Mouse (Mus musculus) MEL (cell line): Measurements from ENCODE around the gene Galnt5. TPM values are rescaled to one million over a fixed set of nuclear protein-coding genes. Genes with fewer than 3 reads are reported as not detected.

ENCODE experiments used
- DNase-seq: peaks from one replicate; pipeline ENCODE4 v3.0.0; 2011; ENCODE audit warnings: low read depth, low spot score
- H3K27ac ChIP-seq: 2 replicates; pipeline ENCODE4 v1.5.1; 2012; ENCODE audit warnings: low read depth, mild to moderate bottlenecking, control low read depth, low read length, moderate library complexity; ENCODE audit not compliant: control insufficient read depth
- H3K27me3 ChIP-seq, 2 experiments: fragments of 150-350 bp in 1 of 2; sonication (generic) in 1 of 2; 2 replicates each; pipeline ENCODE4 v1.6.1; 2012; ENCODE audit warnings: low read length in 2 of 2, mild to moderate bottlenecking in 2 of 2, improper control_type of control experiment in 1 of 2, moderate library complexity in 1 of 2; ENCODE audit not compliant: insufficient read depth in 2 of 2, control insufficient read depth in 1 of 2
- H3K36me3 ChIP-seq, 2 experiments: 2 replicates each; pipeline ENCODE4 v1.6.1; 2012 to 2014; ENCODE audit warnings: low read length in 2 of 2, improper control_type of control experiment in 1 of 2, inconsistent platforms in 1 of 2, mild to moderate bottlenecking in 1 of 2; ENCODE audit not compliant: insufficient read depth in 2 of 2, control insufficient read depth in 1 of 2
- H3K4me1 ChIP-seq, 2 experiments: fragments of 150-350 bp in 1 of 2; sonication (generic) in 1 of 2; 2 replicates each; pipeline ENCODE4 v1.6.1; 2012; ENCODE audit warnings: low read length in 2 of 2, improper control_type of control experiment in 1 of 2, mild to moderate bottlenecking in 1 of 2; ENCODE audit not compliant: insufficient read depth in 2 of 2, control insufficient read depth in 1 of 2
- H3K4me3 ChIP-seq, 2 experiments: fragments of 150-350 bp in 1 of 2; sonication (generic) in 1 of 2; 2 replicates each; pipeline ENCODE4 v1.5.1; 2012; ENCODE audit warnings: low read depth in 2 of 2, low read length in 2 of 2, mild to moderate bottlenecking in 2 of 2, moderate library complexity in 2 of 2, control low read depth in 1 of 2, improper control_type of control experiment in 1 of 2; ENCODE audit not compliant: control insufficient read depth in 1 of 2, insufficient read depth in 1 of 2
- H3K79me2 ChIP-seq: 2 replicates; pipeline ENCODE4 v1.6.1; 2012; ENCODE audit warnings: mild to moderate bottlenecking, low read length, moderate library complexity; ENCODE audit not compliant: control insufficient read depth, poor library complexity, insufficient read depth
- H3K9ac ChIP-seq: 2 replicates; pipeline ENCODE4 v1.6.1; 2012; ENCODE audit warnings: low read depth, mild to moderate bottlenecking, control low read depth, low read length, moderate library complexity; ENCODE audit not compliant: control insufficient read depth, poor library complexity, severe bottlenecking
- H3K9me3 ChIP-seq: fragments of 150-350 bp; sonication (generic); replicated peaks from 2 replicates; pipeline ENCODE4 v1.6.1; 2012; ENCODE audit warnings: mild to moderate bottlenecking, low read length, improper control_type of control experiment, moderate library complexity; ENCODE audit not compliant: insufficient read depth
- BHLHE40 ChIP-seq: IDR thresholded peaks from 2 replicates; pipeline ENCODE4 v1.6.1; 2012; ENCODE audit warnings: low read depth, mild to moderate bottlenecking, inconsistent platforms, low read length, improper control_type of control experiment, borderline replicate concordance
- CTCF ChIP-seq, 3 experiments: IDR thresholded peaks in 2 of 3; conservative IDR thresholded peaks in 1 of 3; 2 replicates each; pipeline ENCODE4 v1.5.1; 2011 to 2012; ENCODE audit warnings: low read length in 3 of 3, low read depth in 2 of 3, mild to moderate bottlenecking in 2 of 3, improper control_type of control experiment in 1 of 3, inconsistent platforms in 1 of 3, mixed read lengths in 1 of 3, moderate library complexity in 1 of 3; ENCODE audit not compliant: control insufficient read depth in 1 of 3, insufficient read depth in 1 of 3, poor library complexity in 1 of 3, severe bottlenecking in 1 of 3
- ELF1 ChIP-seq: IDR thresholded peaks from 2 replicates; pipeline ENCODE4 v1.6.1; 2014; ENCODE audit warnings: low read depth, mild to moderate bottlenecking, inconsistent platforms, low read length, improper control_type of control experiment, moderate library complexity
- EP300 ChIP-seq, 2 experiments: IDR thresholded peaks; 2 replicates each; pipeline ENCODE4 v1.6.1; 2011; ENCODE audit warnings: improper control_type of control experiment in 2 of 2, low read length in 2 of 2, low read depth in 1 of 2, mild to moderate bottlenecking in 1 of 2
- ETS1 ChIP-seq: IDR thresholded peaks from 2 replicates; pipeline ENCODE4 v1.6.1; 2012; ENCODE audit warnings: low read depth, mild to moderate bottlenecking, inconsistent platforms, low read length, improper control_type of control experiment, moderate library complexity
- HCFC1 ChIP-seq: IDR thresholded peaks from 2 replicates; pipeline ENCODE4 v1.6.1; 2012; ENCODE audit warnings: low read depth, mild to moderate bottlenecking, inconsistent platforms, low read length, improper control_type of control experiment, moderate library complexity
- JUND ChIP-seq: IDR thresholded peaks from 2 replicates; pipeline ENCODE4 v1.6.1; 2011; ENCODE audit warnings: low read depth, mild to moderate bottlenecking, improper control_type of control experiment, low read length
- KAT2A ChIP-seq: conservative IDR thresholded peaks from 2 replicates; pipeline ENCODE4 v1.6.1; 2012; ENCODE audit warnings: low read depth, low read length, improper control_type of control experiment, inconsistent platforms
- MAFK ChIP-seq: IDR thresholded peaks from 2 replicates; pipeline ENCODE4 v1.6.1; 2011; ENCODE audit warnings: low read depth, mild to moderate bottlenecking, low read length, improper control_type of control experiment, borderline replicate concordance
- MAX ChIP-seq: IDR thresholded peaks from 2 replicates; pipeline ENCODE4 v1.6.1; 2011; ENCODE audit warnings: low read length, improper control_type of control experiment
- MAZ ChIP-seq: IDR thresholded peaks from 2 replicates; pipeline ENCODE4 v1.6.1; 2012; ENCODE audit warnings: low read depth, mild to moderate bottlenecking, inconsistent platforms, low read length, improper control_type of control experiment
- MEF2A ChIP-seq: IDR thresholded peaks from 2 replicates; pipeline ENCODE4 v1.6.1; 2014; ENCODE audit warnings: low read depth, mild to moderate bottlenecking, inconsistent platforms, low read length, improper control_type of control experiment; ENCODE audit not compliant: poor library complexity, insufficient replicate concordance, severe bottlenecking; ENCODE audit errors: extremely low read depth
- MXI1 ChIP-seq: IDR thresholded peaks from 2 replicates; pipeline ENCODE4 v1.6.1; 2011; ENCODE audit warnings: mild to moderate bottlenecking, low read depth, low read length, improper control_type of control experiment
- NRF1 ChIP-seq: IDR thresholded peaks from 2 replicates; pipeline ENCODE4 v1.6.1; 2014; ENCODE audit warnings: low read depth, mild to moderate bottlenecking, inconsistent platforms, low read length, improper control_type of control experiment, moderate library complexity; ENCODE audit not compliant: poor library complexity, insufficient read depth, severe bottlenecking
- POLR2A ChIP-seq, 2 experiments: IDR thresholded peaks; 2 replicates each; pipeline ENCODE4 v1.6.1; 2011 to 2012; ENCODE audit warnings: low read length in 2 of 2, mild to moderate bottlenecking in 2 of 2, control low read depth in 1 of 2, improper control_type of control experiment in 1 of 2, low read depth in 1 of 2, moderate library complexity in 1 of 2; ENCODE audit not compliant: control insufficient read depth in 1 of 2, insufficient read depth in 1 of 2, poor library complexity in 1 of 2
- POLR2AphosphoS2 ChIP-seq: IDR thresholded peaks from 2 replicates; pipeline ENCODE4 v1.6.1; 2011; ENCODE audit warnings: low read length, improper control_type of control experiment
- RCOR1 ChIP-seq: IDR thresholded peaks from 2 replicates; pipeline ENCODE4 v1.6.1; 2012; ENCODE audit warnings: low read depth, mild to moderate bottlenecking, inconsistent platforms, low read length, improper control_type of control experiment
- SMC3 ChIP-seq: IDR thresholded peaks from 2 replicates; pipeline ENCODE4 v1.6.1; 2011; ENCODE audit warnings: low read depth, low read length, improper control_type of control experiment
- TAL1 ChIP-seq: IDR thresholded peaks from 2 replicates; pipeline ENCODE4 v1.6.1; 2012; ENCODE audit warnings: mild to moderate bottlenecking, inconsistent platforms, low read length, moderate library complexity, mixed read lengths
- TBP ChIP-seq: IDR thresholded peaks from 2 replicates; pipeline ENCODE4 v1.8.0; 2011; ENCODE audit warnings: low read depth, low read length, improper control_type of control experiment
- UBTF ChIP-seq: IDR thresholded peaks from 2 replicates; pipeline ENCODE4 v1.6.1; 2012; ENCODE audit warnings: low read depth, mild to moderate bottlenecking, inconsistent platforms, low read length, improper control_type of control experiment, moderate library complexity, borderline replicate concordance; ENCODE audit not compliant: insufficient read depth
- USF1 ChIP-seq: IDR thresholded peaks from 2 replicates; pipeline ENCODE4 v1.6.1; 2014; ENCODE audit warnings: low read depth, mild to moderate bottlenecking, inconsistent platforms, low read length, improper control_type of control experiment, moderate library complexity
- USF2 ChIP-seq, 2 experiments: IDR thresholded peaks; 2 replicates each; pipeline ENCODE4 v1.6.1; 2011 to 2012; ENCODE audit warnings: improper control_type of control experiment in 2 of 2, low read length in 2 of 2, borderline replicate concordance in 1 of 2, inconsistent platforms in 1 of 2, low read depth in 1 of 2, mild to moderate bottlenecking in 1 of 2; ENCODE audit not compliant: insufficient read depth in 1 of 2
- ZC3H11A ChIP-seq: IDR thresholded peaks from 2 replicates; pipeline ENCODE4 v1.6.1; 2012; ENCODE audit warnings: low read depth, mild to moderate bottlenecking, inconsistent platforms, low read length, improper control_type of control experiment
- polyA plus RNA-seq, 2 experiments: library from polyadenylated mRNA; stranded (reverse) in 1 of 2; unstranded in 1 of 2; fragments of >175 nt in 1 of 2; fragments of >200 nt in 1 of 2; gene quantifications; 2 replicates each; pipeline versions ENCODE4 v1.2.1 to v1.2.4; 2012; ENCODE audit warnings: low replicate concordance in 2 of 2, low read depth in 1 of 2; ENCODE audit not compliant: insufficient read length in 2 of 2, insufficient read depth in 1 of 2, missing spikeins in 1 of 2
- total RNA-seq: library from RNA; depleted of rRNA; stranded (reverse); fragments of 300-350 nt; gene quantifications from 2 replicates; pipeline ENCODE4 v1.2.3, GENCODE M21; 2012

The Galnt5 gene
- total and polyA plus RNA-seq, 3 experiments, result not detected

- H3K27me3 ChIP-seq, result no peaks in the 10 kb centered on the region
- no peak for TF ChIP-seq KAT2A
- no peak for TF ChIP-seq MXI1
- TF ChIP-seq ZC3H11A, result no peak
- TF ChIP-seq UBTF, result no peak
- TF ChIP-seq POLR2AphosphoS2, result no peak
- TF ChIP-seq USF2 (IDR thresholded peaks at IDR 0.05; ENCODE audit: borderline replicate concordance in 1 of 2, insufficient read depth in 1 of 2, low read depth in 1 of 2, low read length in 2 of 2), result no peak
- TF ChIP-seq HCFC1, result no peak
- TF ChIP-seq MEF2A, result no peak
- TF ChIP-seq NRF1, result no peak
- no peak for TF ChIP-seq MAX
- no peak for TF ChIP-seq JUND
- no peak for TF ChIP-seq TAL1
- TF ChIP-seq MAFK, result no peak
- TF ChIP-seq EP300 (IDR thresholded peaks at IDR 0.05; ENCODE audit: low read depth in 1 of 2, low read length in 2 of 2), result no peak
Measured at GRCm38 (mm10) chr2:58031431-58031830, 33.7 kb downstream of the Galnt5 start.

GRCm38 (mm10) chr2:58035635-58036034 is 38.0 kb downstream of the Galnt5 start:
- H3K27ac ChIP-seq, result no peak overlapping the region
- no peaks in the 10 kb centered on the region for H3K79me2 ChIP-seq
- DNase-seq, result peak; percentile 6

More at GRCm38 (mm10) chr2:58031431-58031830, 33.7 kb downstream of the Galnt5 start:
- Histone ChIP-seq H3K27ac (no peak overlapping the region), H3K4me1 (no peaks in the 10 kb centered on the region), H3K4me3 (no peak overlapping the region), H3K79me2 (no peaks in the 10 kb centered on the region), H3K9me3 (no peaks in the 10 kb centered on the region), H3K9ac (no peak overlapping the region), H3K36me3 (no peaks in the 10 kb centered on the region)
- DNase-seq, result no peak

GRCm38 (mm10) chr2:58036926-58037325 is 39.2 kb downstream of the Galnt5 start:
- Histone ChIP-seq H3K4me3 (no peak overlapping the region), H3K4me1 (no peaks in the 10 kb centered on the region), H3K27ac (no peak overlapping the region), H3K9me3 (no peaks in the 10 kb centered on the region), H3K27me3 (no peaks in the 10 kb centered on the region), H3K36me3 (no peaks in the 10 kb centered on the region), H3K79me2 (no peaks in the 10 kb centered on the region), H3K9ac (no peak overlapping the region)
- TF ChIP-seq USF2 (IDR thresholded peaks at IDR 0.05; ENCODE audit: borderline replicate concordance in 1 of 2, insufficient read depth in 1 of 2, low read depth in 1 of 2, low read length in 2 of 2) (no peak), SMC3 (no peak), POLR2AphosphoS2 (no peak), MAFK (no peak), ETS1 (no peak), TBP (no peak), RCOR1 (no peak), TAL1 (no peak), MEF2A (no peak), EP300 (IDR thresholded peaks at IDR 0.05; ENCODE audit: low read depth in 1 of 2, low read length in 2 of 2) (no peak), BHLHE40 (no peak), ZC3H11A (no peak), HCFC1 (no peak), NRF1 (no peak), CTCF (IDR thresholded peaks at IDR 0.05 in 2 of 3, conservative IDR thresholded peaks at IDR 0.05 in 1 of 3; ENCODE audit: control insufficient read depth in 1 of 3, insufficient read depth in 1 of 3, low read depth in 2 of 3, low read length in 3 of 3, poor library complexity in 1 of 3, severe bottlenecking in 1 of 3) (no peak), KAT2A (no peak), POLR2A (IDR thresholded peaks at IDR 0.05; ENCODE audit: control insufficient read depth in 1 of 2, insufficient read depth in 1 of 2, low read depth in 1 of 2, low read length in 2 of 2, poor library complexity in 1 of 2) (no peak), USF1 (no peak), ELF1 (no peak)
- no peak for DNase-seq

More at GRCm38 (mm10) chr2:58035635-58036034, 38.0 kb downstream of the Galnt5 start:
- H3K4me3 ChIP-seq, result no peak overlapping the region
- no peaks in the 10 kb centered on the region for H3K9me3 ChIP-seq
- no peaks in the 10 kb centered on the region for H3K27me3 ChIP-seq
- H3K9ac ChIP-seq, result no peak overlapping the region
- H3K4me1 ChIP-seq, result no peaks in the 10 kb centered on the region
- no peaks in the 10 kb centered on the region for H3K36me3 ChIP-seq
- no peak for TF ChIP-seq MAZ
- TF ChIP-seq TBP, result no peak
